Mouse (Mus musculus): ENCODE measurements around the gene Dmrta2. TPM values are rescaled to one million over a fixed set of nuclear protein-coding genes. Genes with fewer than 3 reads are reported as not detected.

The Dmrta2 gene
- polyA plus RNA-seq, 1 experiment from 2014 or later, result not detected

DNA sequence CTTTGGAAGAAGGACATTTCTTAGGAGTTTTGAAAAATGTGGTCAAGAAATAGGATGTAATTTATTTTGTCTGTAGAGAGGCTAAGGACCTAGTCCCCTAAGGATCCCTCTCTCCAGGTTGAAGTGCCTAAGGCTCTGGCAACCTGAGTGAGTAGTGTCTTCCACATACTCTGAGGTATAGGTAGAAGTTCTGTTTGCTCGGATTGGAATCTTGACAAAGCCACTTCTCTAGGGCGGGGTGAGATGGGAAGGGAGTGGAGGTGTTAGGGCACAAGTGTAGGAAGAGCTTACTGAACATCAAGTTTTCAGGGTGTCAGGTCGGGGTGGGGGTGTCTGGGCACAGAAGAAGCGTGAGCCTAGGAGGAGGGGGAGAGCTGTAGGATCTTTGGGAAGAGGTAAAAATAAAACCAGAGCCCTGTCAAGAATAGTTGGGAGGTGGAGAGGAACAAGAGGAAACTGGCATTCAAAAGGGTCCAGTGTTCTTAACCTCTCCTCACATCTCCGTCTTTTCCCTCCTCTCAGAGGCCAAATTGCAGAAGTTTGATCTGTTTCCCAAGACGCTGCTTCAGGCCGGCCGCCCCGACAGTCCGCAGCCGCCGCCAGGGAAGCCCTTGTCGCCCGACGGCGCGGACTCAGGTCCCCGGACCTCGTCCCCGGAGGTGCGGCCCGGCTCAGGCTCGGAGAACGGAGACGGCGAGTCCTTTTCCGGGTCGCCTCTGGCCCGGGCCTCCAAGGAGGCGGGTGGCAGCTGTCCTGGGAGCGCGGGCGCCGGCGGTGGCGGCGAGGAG, 3.4 kb downstream of the Dmrta2 start:
- H3K27me3 ChIP-seq (ENCODE audit: control insufficient read depth, insufficient read depth, low read length), result peaks cover 95% of the 10 kb centered on the region
- H3K4me3 ChIP-seq (ENCODE audit: control insufficient read depth in 1 of 2, insufficient read depth in 1 of 2, low read depth in 1 of 2, low read length in 2 of 2), result peak overlapping the region in 1 of 2 experiments; percentile 49; a peak in 2 of 4 replicates
- H3K36me3 ChIP-seq (ENCODE audit: control insufficient read depth, insufficient read depth, low read length), result no peaks in the 10 kb centered on the region
- no peak overlapping the region for H3K27ac ChIP-seq (replicated peaks in 1 of 2; ENCODE audit: control insufficient read depth in 1 of 2, insufficient read depth in 1 of 2, low read depth in 2 of 2, low read length in 2 of 2)
- 4% methylated on average over 35 of the region's 37 CpGs for WGBS
- no peak for ATAC-seq (ENCODE audit: insufficient number of reproducible peaks, insufficient read depth, low FRiP score, low read depth)
- H3K9ac ChIP-seq (ENCODE audit: low read length), result no peak overlapping the region
- peak overlapping the region; percentile 83 for H3K4me2 ChIP-seq (ENCODE audit: low read length)
- peaks cover 5 to 31% of the 10 kb centered on the region in 2 experiments; a peak in 3 of 4 replicates for H3K4me1 ChIP-seq (ENCODE audit: control insufficient read depth in 2 of 2, insufficient read depth in 2 of 2, low read length in 2 of 2)
- no peaks in the 10 kb centered on the region for H3K9me3 ChIP-seq (ENCODE audit: control insufficient read depth, low read length)

- Histone ChIP-seq H3K27ac (replicated peaks in 1 of 2; ENCODE audit: control insufficient read depth in 1 of 2, insufficient read depth in 1 of 2, low read depth in 2 of 2, low read length in 2 of 2) (no peak overlapping the region), H3K4me3 (ENCODE audit: control insufficient read depth in 1 of 2, insufficient read depth in 1 of 2, low read depth in 1 of 2, low read length in 2 of 2) (peak overlapping the region; percentile 39 to 49), H3K9ac (ENCODE audit: low read length) (peak overlapping the region; percentile 61), H3K36me3 (ENCODE audit: control insufficient read depth, insufficient read depth, low read length) (no peaks in the 10 kb centered on the region), H3K27me3 (ENCODE audit: control insufficient read depth, insufficient read depth, low read length) (peaks cover 96% of the 10 kb centered on the region), H3K4me1 (ENCODE audit: control insufficient read depth in 2 of 2, insufficient read depth in 2 of 2, low read length in 2 of 2) (peaks cover 5 to 31% of the 10 kb centered on the region in 2 experiments; a peak in 3 of 4 replicates), H3K9me3 (ENCODE audit: control insufficient read depth, low read length) (no peaks in the 10 kb centered on the region), H3K4me2 (ENCODE audit: low read length) (peak overlapping the region; percentile 83)
- WGBS, result under 1% methylated on average over 63 of the region's 99 CpGs
- no peak for ATAC-seq (ENCODE audit: insufficient number of reproducible peaks, insufficient read depth, low FRiP score, low read depth)
Measured at GRCm38 (mm10) chr4:109981871-109982680, 4.2 kb downstream of the Dmrta2 start.

DNA sequence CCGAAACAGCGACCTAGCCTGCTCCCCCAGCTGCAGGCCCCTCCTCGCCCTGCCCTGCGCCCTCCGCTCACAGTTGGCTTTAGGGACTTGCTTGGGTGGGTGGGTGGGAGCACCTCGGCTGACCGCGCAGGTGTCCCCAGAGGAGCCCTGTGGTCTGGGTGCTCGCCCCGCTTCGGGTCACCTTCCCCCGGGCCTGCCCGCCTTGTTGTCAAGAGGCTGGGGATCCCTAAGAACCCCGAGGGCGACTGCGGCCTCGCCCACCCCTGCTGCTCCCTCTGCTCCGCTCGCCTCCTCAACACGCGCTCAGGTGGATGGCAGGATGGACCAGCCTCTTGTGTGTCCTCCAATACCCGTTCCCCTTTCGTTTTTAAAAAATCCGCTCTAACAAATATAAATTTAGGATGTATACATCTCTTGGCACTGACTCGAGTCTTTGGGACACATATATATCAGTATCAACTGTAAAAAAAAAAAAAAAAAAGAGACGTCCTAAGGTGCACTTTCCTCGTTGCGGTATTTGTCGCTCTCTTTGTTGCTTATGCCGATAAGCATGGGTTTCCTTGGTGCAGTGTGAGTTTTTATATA, 4.9 kb downstream of the Dmrta2 start:
- Histone ChIP-seq H3K9me3 (ENCODE audit: control insufficient read depth, low read length) (no peaks in the 10 kb centered on the region), H3K27ac (replicated peaks in 1 of 2; ENCODE audit: control insufficient read depth in 1 of 2, insufficient read depth in 1 of 2, low read depth in 2 of 2, low read length in 2 of 2) (no peak overlapping the region), H3K4me3 (ENCODE audit: control insufficient read depth in 1 of 2, insufficient read depth in 1 of 2, low read depth in 1 of 2, low read length in 2 of 2) (peak overlapping the region; percentile 39 to 49; a peak in 3 of 4 replicates), H3K27me3 (ENCODE audit: control insufficient read depth, insufficient read depth, low read length) (peaks cover 96% of the 10 kb centered on the region), H3K4me2 (ENCODE audit: low read length) (peak overlapping the region; percentile 83), H3K9ac (ENCODE audit: low read length) (no peak overlapping the region; the same call in 1 of the 2 replicates), H3K4me1 (ENCODE audit: control insufficient read depth in 2 of 2, insufficient read depth in 2 of 2, low read length in 2 of 2) (peaks cover 5 to 31% of the 10 kb centered on the region in 2 experiments; a peak in 3 of 4 replicates), H3K36me3 (ENCODE audit: control insufficient read depth, insufficient read depth, low read length) (no peaks in the 10 kb centered on the region)
- WGBS, result 6% methylated on average over 29 of the region's 30 CpGs
- no peak for ATAC-seq (ENCODE audit: insufficient number of reproducible peaks, insufficient read depth, low FRiP score, low read depth)

DNA sequence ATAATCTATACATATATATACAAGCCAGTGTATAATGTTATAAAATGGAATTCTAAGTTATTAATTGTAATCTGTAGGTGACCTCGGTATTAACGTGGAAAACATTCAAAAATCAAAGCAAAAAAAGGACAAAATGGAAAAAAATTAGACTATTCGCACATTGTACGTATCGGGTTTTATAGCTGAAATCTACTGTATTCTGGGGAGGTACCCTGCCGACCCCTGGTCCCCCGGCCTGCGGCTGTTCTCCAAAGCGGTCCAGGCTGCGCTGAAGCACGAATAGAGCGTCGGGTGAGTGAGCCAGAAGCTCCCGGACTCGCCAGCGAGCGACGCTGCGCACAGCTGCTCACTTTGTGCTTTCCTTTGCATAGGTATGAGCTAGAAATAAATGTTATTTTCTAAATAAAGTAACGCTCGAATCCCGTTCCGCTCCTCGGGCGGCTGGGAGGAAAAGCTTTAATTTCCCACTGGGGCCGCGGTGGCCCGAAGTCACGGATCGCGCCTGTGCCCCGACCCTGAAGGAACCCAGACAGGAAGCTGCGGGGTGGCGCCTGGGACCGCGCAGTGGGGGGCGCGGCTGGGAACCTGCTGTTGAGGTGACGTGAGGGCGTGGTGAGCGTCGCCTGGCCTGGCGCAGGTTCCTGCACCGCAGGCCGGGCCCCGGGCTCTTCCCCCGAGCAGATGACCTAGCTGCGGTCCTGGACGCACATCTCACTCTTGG, 5.6 kb downstream of the Dmrta2 start:
- Histone ChIP-seq H3K4me1 (ENCODE audit: control insufficient read depth in 2 of 2, insufficient read depth in 2 of 2, low read length in 2 of 2) (peaks cover 5 to 25% of the 10 kb centered on the region in 2 experiments; a peak in 3 of 4 replicates), H3K4me2 (ENCODE audit: low read length) (peak overlapping the region; percentile 32), H3K9me3 (ENCODE audit: control insufficient read depth, low read length) (no peaks in the 10 kb centered on the region), H3K36me3 (ENCODE audit: control insufficient read depth, insufficient read depth, low read length) (no peaks in the 10 kb centered on the region), H3K9ac (ENCODE audit: low read length) (no peak overlapping the region), H3K27ac (replicated peaks in 1 of 2; ENCODE audit: control insufficient read depth in 1 of 2, insufficient read depth in 1 of 2, low read depth in 2 of 2, low read length in 2 of 2) (no peak overlapping the region), H3K27me3 (ENCODE audit: control insufficient read depth, insufficient read depth, low read length) (peaks cover 94% of the 10 kb centered on the region), H3K4me3 (ENCODE audit: control insufficient read depth in 1 of 2, insufficient read depth in 1 of 2, low read depth in 1 of 2, low read length in 2 of 2) (peak overlapping the region in 1 of 2 experiments; percentile 16; a peak in 1 of 4 replicates)
- no peak for ATAC-seq (ENCODE audit: insufficient number of reproducible peaks, insufficient read depth, low FRiP score, low read depth)
- WGBS, result 2% methylated on average over 49 of the region's 49 CpGs

- no peaks in the 10 kb centered on the region for H3K9me3 ChIP-seq (ENCODE audit: control insufficient read depth, low read length)
- no peak overlapping the region for H3K9ac ChIP-seq (ENCODE audit: low read length)
- ATAC-seq (ENCODE audit: insufficient number of reproducible peaks, insufficient read depth, low FRiP score, low read depth), result no peak
- peaks cover 94% of the 10 kb centered on the region for H3K27me3 ChIP-seq (ENCODE audit: control insufficient read depth, insufficient read depth, low read length)
- WGBS, result 2% methylated on average over 24 of the region's 24 CpGs
- H3K27ac ChIP-seq (replicated peaks in 1 of 2; ENCODE audit: control insufficient read depth in 1 of 2, insufficient read depth in 1 of 2, low read depth in 2 of 2, low read length in 2 of 2), result no peak overlapping the region
- peaks cover 5 to 24% of the 10 kb centered on the region in 2 experiments; a peak in 3 of 4 replicates for H3K4me1 ChIP-seq (ENCODE audit: control insufficient read depth in 2 of 2, insufficient read depth in 2 of 2, low read length in 2 of 2)
- H3K36me3 ChIP-seq (ENCODE audit: control insufficient read depth, insufficient read depth, low read length), result no peaks in the 10 kb centered on the region
- H3K4me2 ChIP-seq (ENCODE audit: low read length), result peak overlapping the region; percentile 32
- peak overlapping the region in 1 of 2 experiments; percentile 16; a peak in 1 of 4 replicates for H3K4me3 ChIP-seq (ENCODE audit: control insufficient read depth in 1 of 2, insufficient read depth in 1 of 2, low read depth in 1 of 2, low read length in 2 of 2)
Measured at GRCm38 (mm10) chr4:109984011-109984411, 6.2 kb downstream of the Dmrta2 start.

DNA sequence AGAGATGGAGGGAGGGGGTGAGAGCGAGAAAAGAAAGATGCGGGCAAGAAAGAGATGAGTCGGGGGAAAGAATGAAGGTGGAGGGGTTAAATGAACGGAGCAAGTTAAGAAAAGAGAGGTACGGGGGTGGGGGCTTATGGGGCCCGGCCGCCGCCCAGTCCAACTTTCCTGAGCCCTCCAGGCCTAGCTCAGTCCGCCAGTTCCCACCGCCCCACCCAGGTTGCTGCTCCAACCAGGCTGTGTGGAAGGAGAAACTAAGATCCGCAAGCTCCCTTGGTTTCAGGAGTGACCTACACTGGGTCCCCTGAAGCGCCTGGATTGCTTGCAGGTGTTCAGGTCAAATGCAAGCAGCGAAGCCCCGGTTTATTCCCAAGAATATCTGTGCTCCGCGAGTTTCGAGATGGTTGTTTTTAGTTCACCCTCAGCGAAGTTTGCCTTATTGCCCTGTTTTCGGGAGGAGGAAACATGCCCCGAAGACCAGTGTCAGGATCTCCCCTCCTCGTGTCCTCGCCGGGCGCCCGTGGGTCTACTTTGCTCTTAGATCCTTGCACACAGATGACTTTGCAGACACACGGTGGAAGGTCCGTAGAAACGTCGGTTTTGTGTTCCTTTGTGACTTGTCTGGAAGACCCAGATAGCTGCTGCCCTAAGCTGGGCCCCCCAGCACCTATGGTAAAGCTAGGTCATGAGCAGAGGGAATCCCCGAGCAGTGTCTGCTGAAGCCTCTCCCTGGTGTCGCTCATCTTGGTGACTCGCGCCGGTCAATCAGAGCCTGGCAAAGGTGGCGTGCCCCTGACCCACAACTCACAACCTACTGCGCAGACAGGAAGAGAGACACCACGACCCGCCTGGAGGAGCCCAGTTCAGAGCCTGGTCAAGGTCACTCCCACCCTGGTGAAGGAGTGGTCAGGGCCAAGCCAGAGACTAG, 6.9 kb downstream of the Dmrta2 start:
- Histone ChIP-seq H3K9ac (ENCODE audit: low read length) (no peak overlapping the region), H3K4me2 (ENCODE audit: low read length) (no peak overlapping the region), H3K27ac (replicated peaks in 1 of 2; ENCODE audit: control insufficient read depth in 1 of 2, insufficient read depth in 1 of 2, low read depth in 2 of 2, low read length in 2 of 2) (no peak overlapping the region), H3K4me3 (ENCODE audit: control insufficient read depth in 1 of 2, insufficient read depth in 1 of 2, low read depth in 1 of 2, low read length in 2 of 2) (no peak overlapping the region), H3K9me3 (ENCODE audit: control insufficient read depth, low read length) (no peaks in the 10 kb centered on the region), H3K4me1 (ENCODE audit: control insufficient read depth in 2 of 2, insufficient read depth in 2 of 2, low read length in 2 of 2) (peaks cover 5 to 23% of the 10 kb centered on the region in 2 experiments; a peak in 3 of 4 replicates), H3K27me3 (ENCODE audit: control insufficient read depth, insufficient read depth, low read length) (peaks cover 96% of the 10 kb centered on the region), H3K36me3 (ENCODE audit: control insufficient read depth, insufficient read depth, low read length) (no peaks in the 10 kb centered on the region)
- ATAC-seq (ENCODE audit: insufficient number of reproducible peaks, insufficient read depth, low FRiP score, low read depth), result no peak
- WGBS, result 2% methylated on average over 38 of the region's 38 CpGs

All from heart, embryonic 14.5 days (tissue).